Comparison of ENCODE assay signal across 7 mouse cellular contexts in the genomic region with DNA sequence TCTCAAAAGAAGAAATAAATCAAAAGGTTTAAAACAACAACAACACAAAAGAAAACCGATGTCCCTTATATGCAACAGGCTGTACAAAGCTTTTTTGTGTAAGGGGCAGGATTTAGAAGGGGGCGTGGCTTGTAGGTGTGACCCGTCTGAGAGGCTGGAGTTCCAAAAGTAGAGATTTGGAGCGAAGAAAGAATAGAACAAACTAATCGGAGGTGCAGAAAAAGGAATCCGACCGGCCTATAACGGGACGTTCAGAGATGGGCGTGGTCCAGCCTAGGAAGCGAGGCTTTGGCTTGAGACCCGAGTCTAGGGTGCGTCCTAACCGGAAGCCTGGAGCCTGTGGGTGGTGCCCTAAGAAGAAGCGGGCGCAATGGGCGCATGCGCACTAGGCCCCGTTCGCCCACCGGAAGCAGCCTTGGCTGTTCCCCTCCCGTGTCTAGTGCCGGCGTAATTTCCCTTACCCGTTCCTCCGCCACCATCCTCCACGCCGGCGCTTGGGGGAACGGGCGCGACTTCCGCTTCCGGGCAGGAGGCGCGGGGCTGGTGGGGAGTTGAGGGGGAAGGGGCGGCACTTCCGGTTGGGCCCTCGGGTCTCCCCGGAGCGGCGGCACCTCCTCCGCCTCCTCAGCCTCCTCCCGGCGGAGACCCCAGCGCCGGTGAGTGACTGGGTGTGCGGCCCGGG. TPM values are rescaled to one million over a fixed set of nuclear protein-coding genes. Genes with fewer than 3 reads are reported as not detected.
DNase-seq lines count a peak whose midpoint lies in the region; ATAC-seq lines count a peak whose summit lies in the region.

A gene (plus strand): TSS at position 377 of the 682 bp plus-strand sequence.
A gene (plus strand): TSS at position 554 of the 682 bp plus-strand sequence.

- H3K9me3 ChIP-seq in embryonic facial prominence, embryonic 11.5 days (replicated peaks; ENCODE audit: control insufficient read depth, low read length), result no peaks in the 10 kb centered on the region
- no peaks in the 10 kb centered on the region for H3K9me3 ChIP-seq in limb, embryonic 11.5 days (ENCODE audit: control insufficient read depth, low read length)
- H3K9me3 ChIP-seq in midbrain, embryonic 14.5 days (ENCODE audit: control insufficient read depth, low read length), result no peaks in the 10 kb centered on the region

- ATAC-seq in embryonic facial prominence, embryonic 11.5 days (replicated peaks; ENCODE audit: insufficient number of reproducible peaks, low FRiP score, low TSS enrichment, low read depth), result peak; percentile 88
- peak; percentile 85 for ATAC-seq in limb, embryonic 11.5 days (ENCODE audit: insufficient number of reproducible peaks, low FRiP score, low TSS enrichment, low read depth)
- ATAC-seq in midbrain, embryonic 14.5 days (ENCODE audit: low FRiP score, low TSS enrichment), result peak; percentile 89

- H3K9ac ChIP-seq in embryonic facial prominence, embryonic 11.5 days (replicated peaks; ENCODE audit: low read length), result peak within 1 kb of the TSS; percentile 96
- peak within 1 kb of the TSS; percentile 93 for H3K9ac ChIP-seq in limb, embryonic 11.5 days (ENCODE audit: low read length)
- peak within 1 kb of the TSS; percentile 95 for H3K9ac ChIP-seq in midbrain, embryonic 14.5 days (replicated peaks; ENCODE audit: low read length)

- H3K27me3 ChIP-seq in embryonic facial prominence, embryonic 11.5 days (ENCODE audit: control insufficient read depth, insufficient read depth, low read length), result no peaks in the 10 kb centered on the region
- no peaks in the 10 kb centered on the region for H3K27me3 ChIP-seq in limb, embryonic 11.5 days (ENCODE audit: control insufficient read depth, insufficient read depth, low read length)
- H3K27me3 ChIP-seq in midbrain, embryonic 14.5 days (ENCODE audit: control insufficient read depth, insufficient read depth, low read length), result no peaks in the 10 kb centered on the region

- H3K36me3 ChIP-seq in embryonic facial prominence, embryonic 11.5 days (replicated peaks; ENCODE audit: control insufficient read depth, insufficient read depth, low read depth, low read length), result peaks cover 3% of the 10 kb centered on the region
- peaks cover 3% of the 10 kb centered on the region; the same call in 1 of the 2 replicates for H3K36me3 ChIP-seq in limb, embryonic 11.5 days (ENCODE audit: control insufficient read depth, insufficient read depth, low read length)
- peaks cover 23% of the 10 kb centered on the region for H3K36me3 ChIP-seq in midbrain, embryonic 14.5 days (ENCODE audit: control insufficient read depth, insufficient read depth, low read length)

- H3K4me2 ChIP-seq in embryonic facial prominence, embryonic 11.5 days (ENCODE audit: low read depth, low read length), result peak within 1 kb of the TSS; percentile 73
- H3K4me2 ChIP-seq in limb, embryonic 11.5 days (ENCODE audit: low read depth, severe bottlenecking), result peak within 1 kb of the TSS; percentile 82
- H3K4me2 ChIP-seq in midbrain, embryonic 14.5 days (ENCODE audit: low read length), result peak within 1 kb of the TSS; percentile 76

- under 1% methylated on average over 49 of the region's 49 CpGs for WGBS in embryonic facial prominence, embryonic 11.5 days
- under 1% methylated on average over 46 of the region's 49 CpGs for WGBS in limb, embryonic 11.5 days
- WGBS in midbrain, embryonic 14.5 days, result under 1% methylated on average over 48 of the region's 49 CpGs

- peak within 1 kb of the TSS; percentile 94 for H3K27ac ChIP-seq in embryonic facial prominence, embryonic 11.5 days (replicated peaks; ENCODE audit: low read depth, low read length)
- H3K27ac ChIP-seq in limb, embryonic 11.5 days (replicated peaks; ENCODE audit: low read depth, low read length), result peak within 1 kb of the TSS; percentile 92
- peak within 1 kb of the TSS; percentile 92 for H3K27ac ChIP-seq in midbrain, embryonic 14.5 days (replicated peaks; ENCODE audit: low read depth, low read length)

- peak within 1 kb of the TSS; percentile 81 for H3K4me3 ChIP-seq in embryonic facial prominence, embryonic 11.5 days (ENCODE audit: low read depth, low read length)
- H3K4me3 ChIP-seq in limb, embryonic 11.5 days (ENCODE audit: low read depth, low read length), result peak within 1 kb of the TSS; percentile 84
- peak within 1 kb of the TSS; percentile 71 for H3K4me3 ChIP-seq in midbrain, embryonic 14.5 days (replicated peaks; ENCODE audit: low read depth, low read length)

- peak; percentile 100 for DNase-seq in adrenal gland, postnatal 14 days
- peak; percentile 99 for DNase-seq in embryonic facial prominence, embryonic 11.5 days (ENCODE audit: low spot score)
- DNase-seq in heart, adult 11 months, result peak; percentile 100
- peak; percentile 99 for DNase-seq in kidney, adult 18-20 months
- peak; percentile 99 for DNase-seq in limb, embryonic 11.5 days (ENCODE audit: low spot score)
- DNase-seq in midbrain, embryonic 14.5 days, result peak; percentile 99
- DNase-seq in spleen, adult 18-20 months, result peak; percentile 96 to 99

- H3K4me1 ChIP-seq in embryonic facial prominence, embryonic 11.5 days (ENCODE audit: control insufficient read depth, insufficient read depth, low read length), result no peaks in the 10 kb centered on the region
- peaks cover 3% of the 10 kb centered on the region; the same call in 1 of the 2 replicates for H3K4me1 ChIP-seq in limb, embryonic 11.5 days (ENCODE audit: control insufficient read depth, insufficient read depth, low read length)
- peaks cover 12% of the 10 kb centered on the region for H3K4me1 ChIP-seq in midbrain, embryonic 14.5 days (ENCODE audit: control insufficient read depth, insufficient read depth, low read length)

RNA-seq across cellular contexts. Expression of the first gene that starts in this region (rescaled TPM):
- 25.3 and 30.5 TPM in 2 replicates for total RNA-seq in adrenal gland, postnatal 14 days (2021)
- polyA plus RNA-seq in embryonic facial prominence, embryonic 11.5 days (2014; fragmentation: Nextera tagmentation; extraction: Ambion mirVana), result 4.5 and 5.9 TPM in 2 replicates
- 7.5 and 8.2 TPM in 2 replicates for polyA plus RNA-seq in limb, embryonic 11.5 days (2014; fragmentation: Nextera tagmentation; extraction: Ambion mirVana)
- polyA plus RNA-seq in midbrain, embryonic 14.5 days (2014; fragmentation: Nextera tagmentation; extraction: Ambion mirVana), result 6.8 and 8.3 TPM in 2 replicates

RNA-seq across cellular contexts. Expression of the second gene that starts in this region (rescaled TPM):
- 1.3 and 2.7 TPM in 2 replicates for total RNA-seq in adrenal gland, postnatal 14 days (2021)
- 14.9 and 15.1 TPM in 2 replicates for polyA plus RNA-seq in embryonic facial prominence, embryonic 11.5 days (2014; fragmentation: Nextera tagmentation; extraction: Ambion mirVana)
- 12.5 and 14.4 TPM in 2 replicates for polyA plus RNA-seq in limb, embryonic 11.5 days (2014; fragmentation: Nextera tagmentation; extraction: Ambion mirVana)
- 47.0 and 63.6 TPM in 2 replicates for polyA plus RNA-seq in midbrain, embryonic 14.5 days (2014; fragmentation: Nextera tagmentation; extraction: Ambion mirVana)

Comparison
In these comparisons a context has a peak if more than half of its experiments do, and no peak if none do; other contexts are left out.
1. Peak in every context shown above with its lines: DNase-seq, ATAC-seq, H3K4me3 ChIP-seq and H3K27ac ChIP-seq.